Mouse (Mus musculus) gastrocnemius, postnatal 14 days (tissue): Measurements from ENCODE around the gene Hadh. TPM values are rescaled to one million over a fixed set of nuclear protein-coding genes. Genes with fewer than 3 reads are reported as not detected.

Experiments used
- DNase-seq: peaks from one replicate; pipeline ENCODE4 v3.0.0; 2021; ENCODE audit warnings: mixed read lengths
- intact Hi-C: fragments of 180-260 bp; cut with DNase I; formaldehyde crosslinking; loops from one replicate; pipeline ENCODE4 v1.15.1; 2025; ENCODE audit warnings: low total_unique reads
- total RNA-seq, 2 experiments: library from RNA; stranded (reverse); gene quantifications; 2 replicates each; pipeline ENCODE4 v1.2.3; 2021

The Hadh gene
- total RNA-seq, 2 experiments from 2014 or later, result 182 to 238 TPM

GRCm38 (mm10) chr3:131186193-131186592, 85.7 kb downstream of the Hadh start:
- intact Hi-C loops, result no loop called here
- DNase-seq, result no peak

Other genes with a start within 250 kb of the Hadh start
- gene Lef1, start 161.6 kb downstream of the Hadh start, total RNA-seq, result under 1 TPM; 0.16 to 0.41 TPM
- gene Cyp2u1, start 31.1 kb upstream of the Hadh start, total RNA-seq, result 1 to 10 TPM; 5.6 to 6.3 TPM
- gene Sgms2, start 219.3 kb upstream of the Hadh start, total RNA-seq, result 1 to 10 TPM; 3.8 to 5.4 TPM